Mouse (Mus musculus): ENCODE results near the gene Mapk3.
A peak's percentile ranks its signal among the peaks of the same experiment; 100 is the strongest.
"Not testable (repeated sequence)": the region's sequence is repeated elsewhere in the genome, so short reads cannot be mapped to it uniquely, and the experiment has no call there.

Mapk3 gene

GRCm38 (mm10) chr7:126759672-126760390, 430 bp downstream of the Mapk3 start:
- peak in 1 of 2 experiments; percentile 63 for DNase-seq (ENCODE audit: low spot score in 2 of 2)

GRCm38 (mm10) chr7:126760391-126760802, 996 bp downstream of the Mapk3 start:
- peak in 1 of 2 experiments; percentile 44 for DNase-seq (ENCODE audit: low spot score in 2 of 2)

GRCm38 (mm10) chr7:126760956-126761355, 1.6 kb downstream of the Mapk3 start:
- no peak for DNase-seq (ENCODE audit: low spot score in 2 of 2)

GRCm38 (mm10) chr7:126761529-126762067, 2.2 kb downstream of the Mapk3 start:
- no peak for DNase-seq (ENCODE audit: low spot score in 2 of 2)

- no peak for DNase-seq (ENCODE audit: low spot score in 2 of 2)
These were observed 3.1 kb downstream of the Mapk3 start for GRCm38 (mm10) chr7:126762471-126763008.

GRCm38 (mm10) chr7:126765540-126765939, 6.1 kb downstream of the Mapk3 start:
- peak in 1 of 2 experiments; percentile 70 for DNase-seq (ENCODE audit: low spot score in 2 of 2)

GRCm38 (mm10) chr7:126766201-126766600, 6.8 kb downstream of the Mapk3 start, which contains the start of gene Gdpd3:
Gdpd3 (plus strand) TSS chr7:126766334.
- DNase-seq (ENCODE audit: low spot score in 2 of 2): peak; percentile 43 to 84

GRCm38 (mm10) chr7:126767001-126767400, 7.6 kb downstream of the Mapk3 start:
- DNase-seq (ENCODE audit: low spot score in 2 of 2): no peak

GRCm38 (mm10) chr7:126770784-126771183, 11.4 kb downstream of the Mapk3 start:
- DNase-seq (ENCODE audit: low spot score in 2 of 2): no peak

- DNase-seq (ENCODE audit: low spot score in 2 of 2): no peak
These were observed 13.9 kb downstream of the Mapk3 start for GRCm38 (mm10) chr7:126773351-126773750.

- no peak for DNase-seq (ENCODE audit: low spot score in 2 of 2)
These were observed 15.1 kb downstream of the Mapk3 start for GRCm38 (mm10) chr7:126774463-126774862.

GRCm38 (mm10) chr7:126775185-126775977, 16.0 kb downstream of the Mapk3 start:
- no peak for DNase-seq (ENCODE audit: low spot score in 2 of 2)

GRCm38 (mm10) chr7:126775978-126776234, 16.5 kb downstream of the Mapk3 start:
- no peak for DNase-seq (ENCODE audit: low spot score in 2 of 2)

GRCm38 (mm10) chr7:126776598-126777057, 17.2 kb downstream of the Mapk3 start, which contains the start of gene Ypel3:
Ypel3 (plus strand) TSS chr7:126776955.
- DNase-seq (ENCODE audit: low spot score in 2 of 2): peak; percentile 89 to 97

GRCm38 (mm10) chr7:126777476-126777875, 18.1 kb downstream of the Mapk3 start:
- peak in 1 of 2 experiments; percentile 54 for DNase-seq (ENCODE audit: low spot score in 2 of 2)

GRCm38 (mm10) chr7:126778147-126778546, 18.7 kb downstream of the Mapk3 start:
- no peak for DNase-seq (ENCODE audit: low spot score in 2 of 2)

GRCm38 (mm10) chr7:126779101-126779500, 19.7 kb downstream of the Mapk3 start:
- DNase-seq (ENCODE audit: low spot score in 2 of 2): not testable (repeated sequence)

- peak; percentile 89 to 95 for DNase-seq (ENCODE audit: low spot score in 2 of 2)
These were observed 20.9 kb downstream of the Mapk3 start for GRCm38 (mm10) chr7:126779983-126780970.

GRCm38 (mm10) chr7:126780971-126781635, 21.7 kb downstream of the Mapk3 start, which contains the start of gene Tbx6:
Tbx6 (plus strand) TSS chr7:126781483.
- DNase-seq (ENCODE audit: low spot score in 2 of 2): no peak

- no peak for DNase-seq (ENCODE audit: low spot score in 2 of 2)
These were observed 22.4 kb downstream of the Mapk3 start for GRCm38 (mm10) chr7:126781661-126782370.
